Mouse (Mus musculus) right cerebral cortex, postnatal 25 days (tissue): Measurements from ENCODE around the gene Gse1.
A peak's percentile ranks its signal among the peaks of the same experiment; 100 is the strongest.

Source experiments
- DNase-seq: peaks from one replicate; pipeline ENCODE4 v3.0.0; 2022

Gene Gse1

GRCm38 (mm10) chr8:120525135-120525534 is 296.9 kb downstream of the Gse1 start:
- no peak for DNase-seq

DNA sequence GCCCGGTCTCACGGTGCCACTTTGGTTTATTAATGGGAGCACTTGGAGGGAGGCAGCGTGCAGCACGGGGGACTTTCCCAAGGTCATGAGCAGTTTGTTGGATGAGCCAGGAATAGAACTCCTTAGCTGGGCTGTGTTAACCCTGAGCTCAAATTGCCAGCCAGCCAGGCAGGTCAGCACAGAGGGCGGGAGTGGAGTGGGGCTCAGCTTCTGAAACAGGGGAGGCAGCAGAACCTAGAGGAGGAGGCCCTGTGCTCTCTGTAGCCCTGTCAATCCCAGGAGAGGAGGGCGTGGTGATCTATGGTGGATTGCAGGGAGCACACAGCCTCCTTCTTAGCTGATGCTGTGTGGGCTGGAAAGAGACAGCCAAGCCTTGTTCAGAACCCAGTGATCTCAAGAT is 297.6 kb downstream of the Gse1 start:
- no peak for DNase-seq

GRCm38 (mm10) chr8:120526577-120526976 is 298.3 kb downstream of the Gse1 start:
- DNase-seq: no peak

- no peak for DNase-seq
These were observed 300.1 kb downstream of the Gse1 start for GRCm38 (mm10) chr8:120528332-120528731.

GRCm38 (mm10) chr8:120529226-120529625 is 301.0 kb downstream of the Gse1 start:
- DNase-seq: no peak

DNA sequence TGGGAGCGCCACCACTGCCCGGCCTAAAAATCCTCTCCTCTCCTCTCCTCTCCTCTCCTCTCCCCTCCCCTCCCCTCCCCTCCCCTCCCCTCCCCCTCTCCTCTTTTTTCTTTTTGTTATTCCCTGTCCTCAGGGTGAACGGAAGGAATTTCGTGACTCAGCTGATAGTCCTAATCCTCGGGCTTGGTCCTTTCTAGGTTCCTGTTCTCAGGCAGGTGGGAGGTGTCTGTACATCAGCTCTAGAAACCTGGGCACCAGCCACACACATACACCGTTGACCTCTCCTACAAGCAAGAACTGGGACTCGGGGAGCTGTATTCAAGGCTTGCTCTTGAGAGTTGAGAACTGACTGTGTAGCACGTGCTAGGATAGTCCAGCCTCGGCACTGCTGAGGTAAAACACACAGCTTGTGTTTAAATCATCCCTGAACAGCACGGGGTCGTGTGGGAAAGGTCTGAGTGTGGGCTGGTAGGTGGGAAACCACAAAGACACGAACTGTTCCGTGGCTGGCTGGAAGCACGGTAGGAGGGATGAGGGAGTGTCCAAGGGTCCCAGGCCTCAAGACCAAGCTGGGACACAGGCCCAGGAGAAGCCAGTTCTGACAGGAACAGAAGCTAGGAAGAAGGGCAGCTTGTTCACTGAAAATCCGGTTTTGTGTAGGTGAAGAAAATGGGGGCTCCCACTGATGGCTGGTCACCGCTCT is 302.8 kb downstream of the Gse1 start:
- DNase-seq: no peak

- DNase-seq: no peak
These were observed 303.7 kb downstream of the Gse1 start for GRCm38 (mm10) chr8:120531775-120532516.

- DNase-seq: no peak
These were observed 304.4 kb downstream of the Gse1 start for GRCm38 (mm10) chr8:120532517-120533215.

DNA sequence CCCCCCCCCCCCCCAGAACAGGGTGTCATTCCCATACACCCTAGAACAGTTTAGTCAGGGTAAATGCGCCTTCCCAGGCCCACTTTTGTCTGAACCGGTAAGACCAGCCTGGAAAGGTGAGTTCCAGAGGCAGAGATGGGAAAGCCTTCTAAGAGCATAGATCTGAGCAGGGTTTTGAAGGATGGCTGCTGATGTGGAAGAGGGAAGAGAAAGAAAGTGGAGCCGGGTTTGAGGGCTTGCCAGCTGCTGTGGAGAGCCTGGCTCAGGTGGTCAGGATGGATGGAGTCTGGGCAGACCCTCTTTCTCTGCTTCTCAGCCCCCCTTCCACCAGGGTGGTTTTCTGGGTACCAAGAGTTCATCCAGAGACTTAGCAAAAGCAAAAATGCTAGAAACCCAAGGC is 305.1 kb downstream of the Gse1 start:
- no peak for DNase-seq

DNA sequence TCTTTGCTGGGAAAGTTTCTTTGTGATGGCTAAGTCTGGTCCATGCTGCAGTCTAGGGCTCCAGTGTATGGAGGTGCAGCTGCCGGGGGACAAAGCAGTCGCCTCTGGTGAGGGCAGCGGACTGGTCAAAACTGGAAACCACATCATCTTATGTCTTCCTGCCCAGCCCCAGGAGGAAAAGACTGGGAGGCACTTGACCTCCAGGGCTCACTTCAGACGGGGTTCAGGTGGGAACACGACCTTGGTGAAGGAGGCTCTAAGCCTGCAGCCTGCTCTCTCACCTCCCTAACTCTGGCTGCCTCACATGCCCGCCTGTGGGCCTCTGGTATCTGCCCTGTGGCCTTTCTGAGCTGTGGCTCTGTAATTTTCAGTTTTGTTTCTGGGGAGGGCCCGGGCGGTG is 305.8 kb downstream of the Gse1 start:
- no peak for DNase-seq

GRCm38 (mm10) chr8:120534504-120535368 is 306.5 kb downstream of the Gse1 start:
- DNase-seq: peak; percentile 76

DNA sequence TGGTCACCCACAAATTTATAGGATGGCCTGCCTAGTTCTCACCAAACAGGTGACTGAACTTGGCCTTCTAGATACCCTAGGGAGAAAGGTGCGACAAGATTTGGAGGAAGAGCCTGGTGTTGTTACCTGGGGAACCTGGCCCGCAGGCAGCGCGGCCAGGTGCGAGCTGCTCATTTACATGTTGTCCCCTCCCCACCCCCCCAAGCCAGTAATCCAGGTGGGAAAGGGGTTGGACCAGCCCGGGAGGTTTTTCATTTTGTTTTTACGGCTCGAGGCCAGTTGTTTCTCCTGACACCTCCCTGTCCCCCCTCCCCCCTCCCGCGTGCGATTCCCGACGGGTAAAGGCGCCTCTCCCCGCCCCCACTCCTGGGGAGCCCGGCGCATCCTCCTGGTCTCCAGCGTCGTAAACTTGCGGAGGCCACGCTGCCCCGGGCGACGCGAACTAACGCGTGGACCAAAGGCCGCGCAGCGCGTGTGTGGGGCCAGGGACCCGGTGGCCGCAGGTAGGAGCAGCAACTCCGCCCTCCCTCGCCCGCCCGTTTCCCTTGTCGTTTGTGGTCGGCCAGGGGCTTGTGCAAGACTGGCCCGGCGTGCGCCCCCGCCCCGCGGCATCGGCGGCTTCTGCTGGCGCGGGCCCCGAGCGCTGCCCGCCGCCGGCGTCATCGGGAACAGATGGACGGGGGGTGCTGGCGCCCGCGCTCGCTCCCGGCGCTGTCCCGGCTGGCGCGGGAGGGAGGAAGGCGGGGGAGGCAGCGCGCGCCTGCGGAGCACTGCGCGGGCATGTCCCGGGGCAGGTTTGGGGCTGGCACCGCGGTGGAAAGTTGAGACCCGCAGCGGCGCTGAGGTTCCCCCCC is 307.4 kb downstream of the Gse1 start:
- peak; percentile 86 for DNase-seq

DNA sequence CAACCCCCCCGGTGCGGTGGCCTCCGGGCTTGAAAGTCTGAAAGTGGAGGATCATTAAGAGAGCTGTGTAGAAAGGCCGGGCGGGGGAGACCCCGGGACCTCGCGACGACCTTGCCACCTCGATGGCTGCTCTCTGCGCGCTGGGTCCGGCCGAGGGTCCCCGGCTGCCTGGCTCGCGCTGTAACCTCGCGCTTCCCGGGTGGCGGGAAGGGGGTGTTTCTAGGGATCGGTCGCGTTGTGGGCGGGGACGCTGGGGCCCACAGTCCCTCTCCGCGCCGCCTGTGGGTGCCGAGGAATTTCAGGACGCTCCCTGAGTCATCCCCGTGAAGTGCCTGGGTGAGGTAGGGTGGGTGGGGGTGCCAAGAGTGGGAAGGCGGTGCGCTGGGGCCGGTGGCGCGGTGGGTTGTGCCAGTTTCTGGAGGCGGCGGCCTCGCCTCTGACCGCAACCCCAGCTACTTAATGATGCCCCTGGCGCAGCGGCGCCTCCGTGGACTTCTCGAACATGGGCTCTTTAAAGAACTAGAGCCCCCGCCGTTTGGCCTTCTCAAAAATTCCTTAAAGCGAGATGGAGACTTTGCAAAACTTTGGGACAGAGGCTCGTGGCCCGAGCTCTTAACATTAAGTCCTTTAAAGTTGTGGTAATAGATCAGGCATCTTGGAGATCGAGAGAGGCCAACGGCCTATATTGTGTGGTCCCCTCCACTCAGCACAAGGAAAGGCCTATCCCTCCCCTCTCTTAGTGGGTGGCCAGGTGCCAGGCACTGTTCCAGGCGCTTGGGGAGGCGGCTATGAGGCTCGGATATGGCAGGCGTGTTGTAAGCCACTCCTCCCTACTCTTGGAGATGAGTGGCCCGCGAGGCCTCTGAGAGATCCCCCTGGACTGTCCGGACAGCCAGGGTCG is 308.3 kb downstream of the Gse1 start:
- peak; percentile 70 for DNase-seq

- peak; percentile 70 for DNase-seq
These were observed 309.1 kb downstream of the Gse1 start for GRCm38 (mm10) chr8:120537207-120537817.

DNA sequence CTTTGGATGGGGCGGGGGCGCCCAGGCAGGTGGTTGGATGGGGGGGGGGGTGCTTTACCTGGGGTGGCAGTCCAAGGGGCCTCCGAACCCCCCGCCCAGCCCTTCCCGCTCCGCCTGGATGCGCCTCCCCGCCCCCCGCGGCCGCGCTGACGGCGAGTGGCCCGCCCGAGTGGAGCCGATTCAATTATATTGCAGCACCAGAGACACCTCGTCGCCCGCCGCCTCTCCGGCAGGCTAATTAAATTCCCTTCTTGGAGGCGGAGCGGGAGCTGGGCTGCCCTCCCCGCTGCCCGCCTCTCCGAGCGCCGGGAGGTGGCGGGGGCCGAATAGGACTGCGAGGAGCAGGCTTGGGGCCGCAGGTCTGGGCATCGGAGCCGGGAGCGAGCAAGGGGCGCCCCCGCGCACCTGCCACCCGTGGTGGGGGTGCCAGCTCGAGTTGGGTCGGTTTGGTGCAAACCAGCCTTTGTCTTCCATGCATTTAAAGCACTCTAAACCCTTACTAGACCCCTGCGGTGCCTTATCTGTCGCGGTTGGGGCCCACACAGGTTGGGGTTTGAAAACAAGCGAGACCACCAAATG is 309.7 kb downstream of the Gse1 start:
- peak; percentile 80 for DNase-seq

GRCm38 (mm10) chr8:120538397-120539240 is 310.4 kb downstream of the Gse1 start:
- DNase-seq: peak; percentile 77

- DNase-seq: no peak
These were observed 311.1 kb downstream of the Gse1 start for GRCm38 (mm10) chr8:120539381-120539774.

- DNase-seq: no peak
These were observed 311.7 kb downstream of the Gse1 start for GRCm38 (mm10) chr8:120539775-120540625.
